10 mouse cellular contexts compared by ENCODE assay signal in genomic region chr2:115385207-115386168, GRCm38 (mm10).
DNase-seq lines count a peak whose midpoint lies in the region; ATAC-seq and TF ChIP-seq lines count a peak whose summit lies in the region.
"Had no signal": no experiment of that assay in that cellular context is flagged by ENCODE, and none has a peak within 500 bp of the region (broad histone marks: within the 10 kb centered on the region; RNA-seq: fewer than 3 reads in every experiment).

No protein-coding gene starts in this region.

- no peak overlapping the region for H3K4me2 ChIP-seq in hindbrain, embryonic 14.5 days (replicated peaks)
- no peak overlapping the region for H3K4me2 ChIP-seq in embryonic facial prominence, embryonic 11.5 days (ENCODE audit: low read depth, low read length)
- peak overlapping the region; percentile 30; the same call in 1 of the 2 replicates for H3K4me2 ChIP-seq in kidney, postnatal 0 days (ENCODE audit: low read length)
- no peak overlapping the region for H3K4me2 ChIP-seq in midbrain, embryonic 16.5 days (ENCODE audit: low read length)
- no peak overlapping the region for H3K4me2 ChIP-seq in forebrain, embryonic 13.5 days
- H3K4me2 ChIP-seq: liver, embryonic 13.5 days had no signal

- H3K9ac ChIP-seq in hindbrain, embryonic 14.5 days, result no peak overlapping the region
- H3K9ac ChIP-seq in embryonic facial prominence, embryonic 11.5 days (replicated peaks; ENCODE audit: low read length), result no peak overlapping the region
- H3K9ac ChIP-seq in kidney, postnatal 0 days (ENCODE audit: low read depth, low read length), result no peak overlapping the region
- H3K9ac ChIP-seq in midbrain, embryonic 16.5 days (ENCODE audit: low read depth, low read length), result no peak overlapping the region
- H3K9ac ChIP-seq in forebrain, embryonic 13.5 days, result no peak overlapping the region
- H3K9ac ChIP-seq: liver, embryonic 13.5 days had no signal

- H3K27me3 ChIP-seq in hindbrain, embryonic 10.5 days (ENCODE audit: insufficient read depth, poor library complexity, severe bottlenecking), result no peaks in the 10 kb centered on the region
- H3K27me3 ChIP-seq in hindbrain, embryonic 14.5 days (ENCODE audit: control insufficient read depth, insufficient read depth, low read length), result no peaks in the 10 kb centered on the region; the same call in 1 of the 2 replicates
- H3K27me3 ChIP-seq in embryonic facial prominence, embryonic 11.5 days (ENCODE audit: control insufficient read depth, insufficient read depth, low read length), result no peaks in the 10 kb centered on the region
- no peaks in the 10 kb centered on the region for H3K27me3 ChIP-seq in kidney, postnatal 0 days (ENCODE audit: insufficient read depth, low read length)
- peaks cover 3% of the 10 kb centered on the region; the same call in 1 of the 2 replicates for H3K27me3 ChIP-seq in midbrain, embryonic 16.5 days (ENCODE audit: control insufficient read depth, insufficient read depth, low read depth, low read length)
- H3K27me3 ChIP-seq in forebrain, embryonic 13.5 days, result 0 out of 2 replicates have a peak, but pooled peaks cover 3% of the 10 kb centered on the region
- H3K27me3 ChIP-seq: liver, embryonic 13.5 days had no signal

- H3K9me3 ChIP-seq in hindbrain, embryonic 10.5 days, result no peaks in the 10 kb centered on the region
- H3K9me3 ChIP-seq in hindbrain, embryonic 14.5 days (ENCODE audit: control insufficient read depth, low read length), result no peaks in the 10 kb centered on the region
- H3K9me3 ChIP-seq in embryonic facial prominence, embryonic 11.5 days (replicated peaks; ENCODE audit: control insufficient read depth, low read length), result no peaks in the 10 kb centered on the region
- no peaks in the 10 kb centered on the region for H3K9me3 ChIP-seq in kidney, postnatal 0 days (replicated peaks; ENCODE audit: low read length)
- H3K9me3 ChIP-seq in midbrain, embryonic 16.5 days (replicated peaks; ENCODE audit: control insufficient read depth, low read length, poor library complexity, severe bottlenecking), result no peaks in the 10 kb centered on the region
- H3K9me3 ChIP-seq in forebrain, embryonic 13.5 days (replicated peaks), result no peaks in the 10 kb centered on the region
- H3K9me3 ChIP-seq: G1E had no signal

- no peak for ATAC-seq in hindbrain, embryonic 14.5 days (ENCODE audit: low FRiP score)
- ATAC-seq in embryonic facial prominence, embryonic 11.5 days (replicated peaks; ENCODE audit: insufficient number of reproducible peaks, low FRiP score, low TSS enrichment, low read depth), result 0 out of 2 replicates have a peak, but pooled peaks have one; percentile 53
- 0 out of 2 replicates have a peak, but pooled peaks have one; percentile 36 for ATAC-seq in kidney, postnatal 0 days (replicated peaks; ENCODE audit: low FRiP score, low read depth)
- ATAC-seq in midbrain, embryonic 16.5 days, result 0 out of 2 replicates have a peak, but pooled peaks have one; percentile 48
- ATAC-seq in forebrain, embryonic 13.5 days, result no peak
- no peak for ATAC-seq in erythroblast, adult 5-6 weeks (replicated peaks; ENCODE audit: low FRiP score, poor library complexity, severe bottlenecking)

- peak overlapping the region; percentile 42 for H3K27ac ChIP-seq in hindbrain, embryonic 10.5 days
- no peak overlapping the region for H3K27ac ChIP-seq in hindbrain, embryonic 14.5 days
- 0 out of 2 replicates have a peak overlapping the region, but pooled peaks have one; percentile 7 for H3K27ac ChIP-seq in embryonic facial prominence, embryonic 11.5 days (replicated peaks; ENCODE audit: low read depth, low read length)
- H3K27ac ChIP-seq in kidney, postnatal 0 days, result peak overlapping the region; percentile 58
- no peak overlapping the region for H3K27ac ChIP-seq in midbrain, embryonic 16.5 days (ENCODE audit: low read length)
- no peak overlapping the region for H3K27ac ChIP-seq in forebrain, embryonic 13.5 days
- H3K27ac ChIP-seq: liver, embryonic 13.5 days had no signal

- peaks cover 18% of the 10 kb centered on the region for H3K4me1 ChIP-seq in hindbrain, embryonic 10.5 days (replicated peaks)
- 0 out of 2 replicates have a peak, but pooled peaks cover 10% of the 10 kb centered on the region for H3K4me1 ChIP-seq in hindbrain, embryonic 14.5 days (replicated peaks; ENCODE audit: control insufficient read depth, insufficient read depth, low read length)
- H3K4me1 ChIP-seq in embryonic facial prominence, embryonic 11.5 days (ENCODE audit: control insufficient read depth, insufficient read depth, low read length), result no peaks in the 10 kb centered on the region; the same call in 1 of the 2 replicates
- no peaks in the 10 kb centered on the region for H3K4me1 ChIP-seq in kidney, postnatal 0 days (replicated peaks; ENCODE audit: insufficient read depth, low read length)
- peaks cover 11% of the 10 kb centered on the region for H3K4me1 ChIP-seq in midbrain, embryonic 16.5 days (ENCODE audit: control insufficient read depth, insufficient read depth, low read length)
- H3K4me1 ChIP-seq in forebrain, embryonic 13.5 days, result peaks cover 16% of the 10 kb centered on the region
- H3K4me1 ChIP-seq: liver, embryonic 13.5 days had no signal

- WGBS in hindbrain, embryonic 10.5 days, result 55% methylated on average over 16 of the region's 16 CpGs
- WGBS in hindbrain, embryonic 14.5 days, result 45% methylated on average over 16 of the region's 16 CpGs
- WGBS in embryonic facial prominence, embryonic 11.5 days, result 26% methylated on average over 16 of the region's 16 CpGs
- 23% methylated on average over 16 of the region's 16 CpGs for WGBS in kidney, postnatal 0 days
- 35% methylated on average over 16 of the region's 16 CpGs for WGBS in midbrain, embryonic 16.5 days
- WGBS in forebrain, embryonic 13.5 days, result 57% methylated on average over 16 of the region's 16 CpGs

- no peak for TF ChIP-seq CTCF in kidney, postnatal 0 days (IDR thresholded peaks at IDR 0.05; ENCODE audit: low read depth)

- no peaks in the 10 kb centered on the region for H3K36me3 ChIP-seq in hindbrain, embryonic 10.5 days
- no peaks in the 10 kb centered on the region for H3K36me3 ChIP-seq in hindbrain, embryonic 14.5 days (replicated peaks; ENCODE audit: control insufficient read depth, insufficient read depth)
- no peaks in the 10 kb centered on the region for H3K36me3 ChIP-seq in embryonic facial prominence, embryonic 11.5 days (replicated peaks; ENCODE audit: control insufficient read depth, insufficient read depth, low read depth, low read length)
- H3K36me3 ChIP-seq in kidney, postnatal 0 days (ENCODE audit: insufficient read depth, low read length), result no peaks in the 10 kb centered on the region
- H3K36me3 ChIP-seq in midbrain, embryonic 16.5 days (ENCODE audit: control insufficient read depth, insufficient read depth, low read length), result no peaks in the 10 kb centered on the region
- no peaks in the 10 kb centered on the region for H3K36me3 ChIP-seq in forebrain, embryonic 13.5 days (ENCODE audit: poor library complexity, severe bottlenecking)
- H3K36me3 ChIP-seq: G1E; liver, embryonic 13.5 days had no signal

- DNase-seq in hindbrain, embryonic 10.5 days (ENCODE audit: low spot score), result peak; percentile 23
- DNase-seq in hindbrain, embryonic 14.5 days (ENCODE audit: low spot score), result no peak
- DNase-seq in embryonic facial prominence, embryonic 11.5 days (ENCODE audit: low spot score), result peak; percentile 73
- DNase-seq in kidney, postnatal 0 days (ENCODE audit: low spot score), result peak; percentile 75
- DNase-seq in cerebellum, adult 9-11 months, result no peak
- DNase-seq: liver, embryonic 13.5 days had no signal

- no peak overlapping the region for H3K4me3 ChIP-seq in hindbrain, embryonic 10.5 days
- H3K4me3 ChIP-seq in hindbrain, embryonic 14.5 days (replicated peaks; ENCODE audit: low read length), result no peak overlapping the region
- no peak overlapping the region for H3K4me3 ChIP-seq in embryonic facial prominence, embryonic 11.5 days (ENCODE audit: low read depth, low read length)
- H3K4me3 ChIP-seq in kidney, postnatal 0 days (replicated peaks; ENCODE audit: low read depth, low read length), result no peak overlapping the region
- no peak overlapping the region for H3K4me3 ChIP-seq in midbrain, embryonic 16.5 days (ENCODE audit: low read depth, low read length)
- H3K4me3 ChIP-seq in forebrain, embryonic 13.5 days, result no peak overlapping the region
- H3K4me3 ChIP-seq: liver, embryonic 13.5 days had no signal

Comparison
In these comparisons a context has a peak if more than half of its experiments do, and no peak if none do; other contexts are left out.
1. DNase-seq: peak in hindbrain, embryonic 10.5 days (single experiment), embryonic facial prominence, embryonic 11.5 days (single experiment) and kidney, postnatal 0 days (single experiment); none in hindbrain, embryonic 14.5 days (single experiment) and cerebellum, adult 9-11 months (single experiment).
2. H3K27ac ChIP-seq: peak in hindbrain, embryonic 10.5 days (single experiment), embryonic facial prominence, embryonic 11.5 days (single experiment) and kidney, postnatal 0 days (single experiment); none in hindbrain, embryonic 14.5 days (single experiment), midbrain, embryonic 16.5 days (single experiment) and forebrain, embryonic 13.5 days (single experiment).
3. ATAC-seq: peak in embryonic facial prominence, embryonic 11.5 days (single experiment), kidney, postnatal 0 days (single experiment) and midbrain, embryonic 16.5 days (single experiment); none in hindbrain, embryonic 14.5 days (single experiment), forebrain, embryonic 13.5 days (single experiment) and erythroblast, adult 5-6 weeks (single experiment).